Mouse (Mus musculus) retina, adult 2 months (tissue): ENCODE measurements around the gene Boc.

Experiments used
- DNase-seq: peaks from one replicate; pipeline ENCODE4 v3.0.0-alpha.2; 2012; ENCODE audit warnings: low read depth, low spot score

Boc gene

GRCm38 (mm10) chr16:44558471-44559329, at the start of gene Boc:
TSS of gene Boc (minus strand) at chr16:44558897.
- no peak for DNase-seq

- no peak for DNase-seq
Observed at GRCm38 (mm10) chr16:44606643-44607042, 47.9 kb upstream of the Boc start.

- no peak for DNase-seq
Observed at GRCm38 (mm10) chr16:44604021-44604616, 45.4 kb upstream of the Boc start.

GRCm38 (mm10) chr16:44601999-44602794, 43.5 kb upstream of the Boc start:
- DNase-seq, result peak; percentile 15

- no peak for DNase-seq
Observed at GRCm38 (mm10) chr16:44601182-44601581, 42.5 kb upstream of the Boc start.

GRCm38 (mm10) chr16:44597106-44597806, 38.6 kb upstream of the Boc start:
- DNase-seq, result no peak

- no peak for DNase-seq
Observed at GRCm38 (mm10) chr16:44589506-44589905, 30.8 kb upstream of the Boc start.

- no peak for DNase-seq
Observed at GRCm38 (mm10) chr16:44579421-44580024, 20.8 kb upstream of the Boc start.

- no peak for DNase-seq
Observed at GRCm38 (mm10) chr16:44578551-44578950, 19.9 kb upstream of the Boc start.

GRCm38 (mm10) chr16:44568056-44568455, 9.4 kb upstream of the Boc start:
- no peak for DNase-seq

GRCm38 (mm10) chr16:44565328-44566210, 6.9 kb upstream of the Boc start:
- no peak for DNase-seq

- no peak for DNase-seq
Observed at GRCm38 (mm10) chr16:44564359-44564758, 5.7 kb upstream of the Boc start.

- DNase-seq, result no peak
Observed at GRCm38 (mm10) chr16:44562061-44562460, 3.4 kb upstream of the Boc start.

- DNase-seq, result no peak
Observed at GRCm38 (mm10) chr16:44560214-44560613, 1.5 kb upstream of the Boc start.

- DNase-seq, result no peak
Observed at GRCm38 (mm10) chr16:44559330-44559695, 616 bp upstream of the Boc start.

GRCm38 (mm10) chr16:44557661-44558470, 831 bp downstream of the Boc start:
- no peak for DNase-seq

- no peak for DNase-seq
Observed at GRCm38 (mm10) chr16:44557084-44557483, 1.6 kb downstream of the Boc start.

- DNase-seq, result no peak
Observed at GRCm38 (mm10) chr16:44555791-44556709, 2.6 kb downstream of the Boc start.
